Mouse (Mus musculus) testis, adult 10 weeks (tissue): ENCODE data around the gene Pik3cg. TPM values are rescaled to one million over a fixed set of nuclear protein-coding genes. Genes with fewer than 3 reads are reported as not detected.

Experiments
- polyA plus RNA-seq: library from polyadenylated mRNA; stranded (reverse); fragments of 350-450 nt; fragmentation: Illumina TruSeq; extraction: RNeasy Lipid Tissue Mini Kit (QIAGEN cat#74804); gene quantifications from one replicate; pipeline ENCODE4 v1.2.3, GENCODE M21; 2014; ENCODE audit warnings: low read depth, low replicate concordance

Gene Pik3cg
- polyA plus RNA-seq = 0.74 TPM

DNA sequence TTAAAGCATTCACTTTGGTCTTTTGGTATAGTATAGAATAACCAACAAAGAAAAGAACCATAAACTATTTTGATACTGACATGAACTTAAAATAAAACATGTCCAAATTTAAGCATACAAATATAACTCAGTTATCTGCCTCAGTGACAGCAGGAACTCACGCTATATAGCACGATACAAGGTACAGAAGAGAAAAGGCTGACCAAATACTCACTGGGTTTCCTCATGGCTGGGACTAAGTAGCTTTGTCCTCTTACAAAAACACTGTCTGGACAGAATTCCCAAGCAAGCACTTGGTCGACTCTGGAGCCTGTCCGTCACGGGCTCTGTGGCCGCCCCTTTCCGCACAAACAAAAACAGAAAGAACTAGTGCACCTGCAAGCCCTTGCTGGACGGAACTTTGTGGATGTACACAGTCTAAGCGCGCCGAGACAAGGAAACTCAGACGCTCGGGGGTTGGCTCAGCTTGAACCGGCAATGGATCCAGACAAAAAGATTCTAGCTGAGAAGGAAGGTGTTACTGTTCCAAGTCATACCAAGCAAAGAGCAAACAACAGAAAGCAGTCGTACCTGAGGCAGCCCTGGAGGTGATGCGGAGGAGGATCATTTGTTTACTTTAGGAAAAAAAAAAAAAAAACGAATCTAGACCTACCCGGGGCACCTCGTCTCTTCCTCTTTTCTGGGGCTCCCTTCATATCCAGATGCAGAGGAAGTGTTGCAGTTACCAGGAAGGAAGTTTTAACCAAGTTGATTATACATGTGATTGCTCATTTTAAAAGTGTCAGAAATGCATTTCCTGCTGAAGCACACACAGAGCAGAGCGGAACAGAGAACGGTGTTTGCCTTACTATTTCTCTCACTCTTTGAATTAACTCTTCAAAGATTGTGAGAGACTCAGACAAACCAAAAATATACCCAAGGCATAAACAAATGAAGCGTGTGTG, at the start of gene Pik3cg:
Gene Pik3cg (minus strand): TSS at position 712 of the 944 bp plus-strand sequence.

Other genes starting within 250 kb of the Pik3cg start
- 16.8 TPM for gene Prkar2b, start 147.4 kb downstream of the Pik3cg start, polyA plus RNA-seq
- gene Ccdc71l, start 170.0 kb upstream of the Pik3cg start, polyA plus RNA-seq = 8.2 TPM